Mouse (Mus musculus): ENCODE results near the gene Mat2a.

Mat2a gene

DNA sequence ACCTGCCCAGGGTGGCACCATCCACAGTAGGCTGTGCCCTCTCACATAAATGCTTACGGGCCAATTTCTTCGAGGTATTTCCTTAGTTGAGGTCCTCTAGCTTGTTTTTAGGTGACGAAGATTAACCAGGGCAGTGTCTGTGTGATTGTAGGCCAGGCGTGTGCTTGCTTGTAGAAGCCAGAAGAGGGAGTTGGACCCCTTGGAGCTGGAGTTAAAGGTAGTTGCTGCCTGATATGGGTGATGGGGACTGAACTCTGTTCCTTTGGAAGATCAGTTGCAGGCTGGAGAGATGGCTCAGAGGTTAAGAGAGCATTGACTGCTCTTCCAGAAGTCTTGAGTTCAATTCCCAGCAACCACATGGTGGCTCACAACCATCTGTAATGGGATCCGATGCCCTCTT, 24.2 kb downstream of the Mat2a start:
- DNase-seq (ENCODE audit: low read depth), result no peak

DNA sequence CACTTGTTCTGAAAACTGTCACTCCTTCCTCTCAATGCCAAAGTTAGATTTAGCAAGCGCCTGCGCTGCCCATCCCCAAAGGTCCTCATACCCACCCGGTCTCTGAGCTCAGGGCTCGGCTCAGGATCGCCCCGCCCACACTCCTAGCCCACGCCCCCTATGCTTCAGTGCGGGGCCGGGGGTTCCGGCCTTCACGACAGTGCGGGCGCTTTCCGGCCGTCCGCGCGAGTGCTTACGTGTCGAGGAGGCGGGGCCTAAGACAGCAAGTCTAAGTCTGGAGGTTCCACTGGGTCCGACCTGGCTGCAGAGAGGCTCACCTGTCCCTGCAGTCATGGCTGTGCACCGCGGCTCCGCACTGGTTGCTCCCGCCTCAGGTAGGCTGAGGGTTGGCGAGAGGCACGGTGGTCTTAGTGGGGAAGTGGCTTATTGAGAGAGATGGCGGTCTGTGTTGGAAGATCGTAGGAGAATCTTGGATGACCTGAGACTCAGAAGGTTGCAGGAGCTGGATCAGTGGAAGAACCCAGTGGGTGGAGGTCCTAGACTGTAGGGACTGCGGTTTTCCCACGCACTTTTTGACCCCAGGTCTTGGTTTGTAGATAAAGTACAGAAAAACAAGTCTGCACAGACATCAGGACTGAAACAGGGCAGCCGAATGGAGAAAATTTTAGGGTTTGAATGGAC, 25.1 kb downstream of the Mat2a start, which contains the start of gene Ggcx:
Ggcx (plus strand) TSS at position 233 of the 681 bp plus-strand sequence.
- DNase-seq (ENCODE audit: low read depth), result peak; percentile 96

DNA sequence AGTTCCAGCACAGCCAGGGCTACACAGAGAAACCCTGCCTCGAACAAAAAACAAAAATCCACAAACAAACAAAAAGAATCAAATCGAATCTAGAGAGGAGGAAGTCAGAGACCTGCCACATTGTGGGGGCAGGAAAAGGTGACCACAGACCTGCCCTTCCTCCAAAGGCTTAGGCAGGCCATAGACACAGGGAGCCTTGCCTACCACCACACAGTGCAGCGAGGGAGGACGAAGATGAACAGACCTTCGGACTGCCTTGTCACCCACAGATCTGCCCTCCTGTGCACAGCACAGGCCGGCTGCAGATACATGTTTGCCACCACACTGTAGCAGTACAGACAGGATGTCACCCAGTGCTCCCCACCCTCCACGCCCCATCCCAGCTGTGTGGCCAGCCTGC, 28.8 kb downstream of the Mat2a start:
- peak; percentile 21 for DNase-seq (ENCODE audit: low read depth)

DNA sequence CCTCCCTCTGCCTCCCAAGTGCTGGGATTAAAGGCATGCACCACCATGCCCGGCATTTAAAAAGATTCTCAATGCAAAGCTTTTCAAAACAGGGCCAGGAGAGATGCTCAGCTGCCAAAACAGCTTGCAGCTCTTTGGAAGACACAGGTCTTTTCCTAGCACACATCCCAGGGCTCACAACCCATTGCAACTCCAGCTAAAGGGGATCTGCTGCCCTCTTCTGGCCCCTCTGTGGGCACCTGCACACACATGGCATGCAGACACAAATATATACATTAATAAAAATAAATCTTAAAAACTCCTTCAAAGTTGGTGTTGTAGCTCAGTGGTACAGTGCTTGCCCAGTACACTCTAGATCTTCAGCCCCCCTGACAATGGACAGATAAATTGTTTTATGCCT, 29.4 kb downstream of the Mat2a start:
- no peak for DNase-seq (ENCODE audit: low read depth)

DNA sequence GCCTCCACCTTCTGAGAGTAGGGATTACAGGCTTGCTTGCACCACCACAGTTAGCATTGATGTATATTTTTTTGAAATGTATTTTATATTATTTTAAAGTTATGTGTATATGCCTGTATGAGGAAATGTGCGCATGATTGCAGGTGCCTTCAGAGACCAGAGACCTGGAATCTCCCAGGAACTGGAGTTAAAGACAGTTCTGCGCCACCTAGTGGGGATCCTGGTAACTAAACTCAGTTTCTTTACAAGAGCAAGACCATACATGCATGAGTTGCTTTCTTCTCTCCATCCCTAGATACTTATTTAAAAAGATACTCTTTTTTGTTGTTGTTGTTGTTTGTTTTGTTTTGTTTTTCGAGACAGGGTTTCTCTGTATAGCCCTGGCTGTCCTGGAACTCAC, 29.8 kb downstream of the Mat2a start:
- DNase-seq (ENCODE audit: low read depth), result peak; percentile 84

DNA sequence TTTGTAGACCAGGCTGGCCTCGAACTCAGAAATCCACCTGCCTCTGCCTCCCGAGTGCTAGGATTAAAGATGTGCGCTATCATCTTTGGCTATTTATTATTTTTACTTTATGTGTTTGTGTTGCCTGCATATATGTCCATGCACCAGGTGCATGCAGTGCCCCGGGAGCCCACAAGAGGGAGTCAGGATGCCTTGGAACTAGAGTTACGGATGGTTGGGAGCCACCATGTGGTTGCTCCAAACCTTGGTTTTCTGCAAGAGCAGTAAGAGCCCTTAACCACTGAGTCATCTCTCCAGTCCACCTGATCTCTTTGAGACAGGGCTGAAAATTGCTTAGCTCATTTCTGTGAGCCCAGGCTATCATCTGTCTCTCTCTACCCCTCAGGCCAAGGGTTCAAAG, 32.2 kb downstream of the Mat2a start:
- DNase-seq (ENCODE audit: low read depth), result peak; percentile 95

DNA sequence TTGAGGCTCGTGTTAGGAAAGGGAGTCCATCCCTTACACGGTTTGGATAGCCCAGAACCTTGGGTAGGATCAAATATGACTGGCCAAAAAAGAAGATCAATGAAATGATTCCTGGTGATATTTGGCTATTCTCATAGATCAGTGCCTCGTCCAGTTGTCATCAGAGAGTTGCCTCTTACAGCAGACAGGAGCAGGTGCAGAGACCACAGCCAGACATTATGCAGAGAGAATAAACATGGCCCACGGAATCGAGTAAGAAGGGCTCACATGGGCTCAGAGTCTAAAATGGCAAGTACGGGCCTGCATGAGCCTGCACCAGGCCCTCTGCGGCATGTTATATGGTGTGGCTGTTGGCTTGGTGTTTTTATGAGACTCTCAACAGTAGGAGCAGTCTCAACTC, 34.0 kb downstream of the Mat2a start:
- DNase-seq (ENCODE audit: low read depth), result no peak

DNA sequence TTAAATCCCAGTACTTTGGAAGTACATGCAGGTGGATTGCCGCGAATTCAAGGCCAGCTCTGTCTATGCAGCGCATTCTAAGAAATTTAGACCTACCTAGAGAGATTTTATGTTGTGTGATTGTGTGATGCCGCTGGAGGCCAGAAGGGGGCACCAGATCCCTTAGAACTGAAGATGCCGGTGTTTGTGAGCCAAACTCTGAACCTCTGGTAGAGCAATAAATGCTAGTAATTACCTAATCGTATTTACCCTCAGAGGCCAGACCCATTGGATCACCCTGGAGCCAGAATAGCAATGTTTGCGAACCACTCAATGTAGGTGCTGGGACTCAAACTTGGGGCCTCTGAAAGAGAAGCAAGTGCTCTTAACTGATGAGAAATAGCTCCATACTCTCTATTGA, 37.5 kb downstream of the Mat2a start:
- peak; percentile 86 for DNase-seq (ENCODE audit: low read depth)

DNA sequence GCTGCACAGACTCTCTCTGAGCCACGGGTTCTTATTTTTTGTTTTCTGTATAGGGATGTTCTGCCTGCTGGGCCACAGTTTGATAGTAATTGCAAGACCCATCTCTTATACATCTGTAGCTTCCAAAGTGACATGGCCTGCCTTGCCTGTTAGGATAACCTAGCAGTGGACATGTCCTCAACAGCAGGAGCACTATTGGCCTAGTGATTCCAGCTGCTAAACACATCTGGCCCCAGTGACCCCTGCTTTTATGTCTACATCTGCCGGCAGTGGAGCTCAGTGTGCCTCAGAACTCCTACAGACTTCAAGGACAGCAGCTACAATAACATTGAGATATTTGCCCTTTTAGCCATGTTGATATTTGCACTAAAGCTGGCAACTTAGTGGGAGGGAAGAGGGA, 39.4 kb downstream of the Mat2a start:
- DNase-seq (ENCODE audit: low read depth), result no peak

DNA sequence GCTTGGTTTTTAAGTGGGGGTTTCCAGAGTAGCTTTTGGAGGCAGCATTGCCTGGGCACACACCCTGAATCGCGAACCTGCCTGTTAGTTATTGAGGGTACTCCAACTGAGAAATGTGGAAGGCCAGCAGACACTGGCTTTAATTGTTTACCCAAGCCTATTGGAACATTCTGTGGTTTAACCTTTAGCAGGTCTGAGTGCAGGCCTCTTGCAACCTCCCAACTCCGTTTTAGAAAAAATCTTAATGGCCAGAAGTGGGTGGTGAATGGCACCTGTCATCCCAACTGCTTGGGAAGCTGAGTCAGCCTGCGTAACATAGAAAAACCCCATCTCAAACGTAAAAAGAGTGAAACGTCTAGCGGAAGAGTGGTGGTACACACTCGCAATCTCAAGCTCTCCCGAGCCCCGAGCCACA, 42.5 kb downstream of the Mat2a start:
- no peak for DNase-seq (ENCODE audit: low read depth)

DNA sequence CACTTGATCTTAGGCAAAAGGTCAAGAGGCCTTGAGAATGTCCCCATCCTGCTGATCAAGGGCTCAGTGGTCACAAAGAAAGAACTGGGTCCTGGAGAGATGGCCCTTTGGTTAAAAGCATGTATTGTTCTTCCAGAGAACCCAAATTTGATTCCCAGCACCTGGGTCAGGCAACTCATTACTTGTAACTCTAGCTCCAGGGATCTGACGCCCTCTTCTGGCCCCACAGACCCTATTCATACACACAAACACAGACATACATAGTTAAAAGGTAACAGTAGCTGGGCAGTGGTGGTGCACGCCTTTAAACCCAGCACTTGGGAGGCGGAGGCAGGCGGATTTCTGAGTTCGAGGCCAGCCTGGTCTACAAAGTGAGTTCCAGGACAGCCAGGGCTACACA, 47.0 kb downstream of the Mat2a start:
- no peak for DNase-seq (ENCODE audit: low read depth)

DNA sequence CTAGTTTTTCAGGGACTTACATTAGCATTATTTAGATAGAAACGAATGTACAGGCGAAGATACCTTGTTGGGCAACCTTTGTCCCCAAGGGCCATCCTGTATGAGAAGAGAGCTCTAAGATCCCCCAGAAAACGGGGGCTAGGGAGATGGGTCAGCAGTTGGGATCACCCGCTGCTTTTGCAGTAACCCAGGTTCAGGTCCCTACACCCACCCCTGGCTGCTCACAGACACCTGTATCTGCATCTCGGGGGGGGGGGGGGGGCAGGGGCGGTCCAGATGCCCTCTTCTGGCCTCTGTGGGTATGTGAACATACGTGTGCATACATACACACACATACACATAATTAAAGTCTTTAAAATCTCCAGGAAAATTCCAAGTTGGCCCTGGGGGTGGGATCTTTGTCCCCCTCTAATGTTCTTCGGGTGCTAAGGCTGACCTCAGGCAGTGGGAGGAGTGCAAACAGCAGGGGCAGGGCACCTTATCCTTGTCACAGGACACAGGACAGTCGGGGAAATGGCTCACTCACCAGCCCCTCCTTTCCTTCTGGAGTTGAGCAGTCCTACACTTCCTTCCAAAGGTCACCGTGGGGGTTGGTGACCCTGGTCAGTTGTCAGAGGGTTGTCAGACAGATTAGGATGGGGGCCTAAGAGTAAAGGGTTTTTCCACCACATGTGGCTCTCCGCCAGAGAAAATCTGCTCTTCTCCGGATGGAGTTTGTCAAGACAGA, 48.4 kb downstream of the Mat2a start:
- peak; percentile 58 for DNase-seq (ENCODE audit: low read depth)

DNA sequence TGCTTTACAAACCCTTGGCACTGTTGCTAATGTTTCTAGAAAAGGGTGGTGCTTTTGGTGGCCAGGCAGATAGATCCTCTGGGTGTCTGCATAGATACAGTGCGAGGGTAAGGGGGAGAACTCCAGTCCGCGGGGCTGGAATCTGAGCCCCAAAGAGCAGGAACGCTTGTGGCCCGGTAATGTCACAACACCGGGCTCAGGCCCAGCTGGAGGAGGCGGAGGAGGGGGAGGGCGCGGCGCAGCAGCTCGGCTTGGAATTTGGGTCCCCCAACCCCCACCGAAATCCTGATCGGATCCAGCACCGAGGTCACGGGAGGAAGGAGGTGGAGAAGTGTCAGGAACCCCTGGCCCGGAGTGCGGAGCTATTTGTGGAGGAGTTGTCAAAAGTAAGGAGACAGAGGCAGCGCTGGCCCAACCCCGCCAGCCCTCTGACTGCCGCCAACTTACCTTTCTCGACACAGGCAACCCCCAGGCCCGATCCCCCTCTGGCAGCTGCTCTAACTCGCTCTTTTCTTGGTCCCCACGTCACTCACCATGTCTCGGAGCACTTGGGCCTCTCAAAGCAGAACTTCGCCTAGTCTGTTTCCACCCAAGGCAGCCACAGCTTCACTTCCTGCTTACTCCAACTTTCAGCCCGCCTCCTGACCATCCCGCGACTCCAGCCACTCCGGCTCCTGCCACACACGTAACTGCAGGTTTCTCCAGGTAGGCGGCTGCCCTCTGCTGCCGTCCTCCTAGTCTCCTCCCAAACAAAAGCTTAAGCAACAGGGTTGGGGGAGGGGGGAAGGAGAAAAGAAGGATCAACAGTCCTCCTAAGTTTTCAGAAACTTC, 49.2 kb downstream of the Mat2a start, which contains the start of gene Vamp8:
Vamp8 (minus strand) TSS at position 763 of the 831 bp plus-strand sequence.
- DNase-seq (ENCODE audit: low read depth), result peak; percentile 75

DNA sequence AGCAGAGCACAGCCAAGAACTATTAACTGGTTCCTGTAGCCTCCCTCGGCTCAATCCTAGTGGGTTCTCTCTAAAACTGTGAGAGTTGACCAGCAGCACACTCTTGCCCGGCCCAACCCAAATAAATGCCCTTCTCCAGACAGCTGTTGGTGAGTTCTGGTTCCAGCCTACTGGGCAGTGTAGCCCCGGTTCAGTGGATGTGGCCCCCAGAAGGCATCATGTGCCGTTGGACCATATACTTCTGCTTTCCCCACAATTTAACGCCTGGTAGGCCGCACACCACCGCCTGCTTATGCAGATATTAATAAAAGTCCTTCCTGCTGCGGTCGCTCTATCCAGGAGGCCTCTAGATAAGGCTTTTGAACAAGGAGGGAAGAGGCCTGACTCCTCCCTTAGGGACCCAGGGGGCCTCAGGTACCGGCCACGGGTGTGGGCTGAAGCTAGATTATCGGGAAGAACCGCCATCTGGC, 49.9 kb downstream of the Mat2a start:
- DNase-seq (ENCODE audit: low read depth), result no peak

DNA sequence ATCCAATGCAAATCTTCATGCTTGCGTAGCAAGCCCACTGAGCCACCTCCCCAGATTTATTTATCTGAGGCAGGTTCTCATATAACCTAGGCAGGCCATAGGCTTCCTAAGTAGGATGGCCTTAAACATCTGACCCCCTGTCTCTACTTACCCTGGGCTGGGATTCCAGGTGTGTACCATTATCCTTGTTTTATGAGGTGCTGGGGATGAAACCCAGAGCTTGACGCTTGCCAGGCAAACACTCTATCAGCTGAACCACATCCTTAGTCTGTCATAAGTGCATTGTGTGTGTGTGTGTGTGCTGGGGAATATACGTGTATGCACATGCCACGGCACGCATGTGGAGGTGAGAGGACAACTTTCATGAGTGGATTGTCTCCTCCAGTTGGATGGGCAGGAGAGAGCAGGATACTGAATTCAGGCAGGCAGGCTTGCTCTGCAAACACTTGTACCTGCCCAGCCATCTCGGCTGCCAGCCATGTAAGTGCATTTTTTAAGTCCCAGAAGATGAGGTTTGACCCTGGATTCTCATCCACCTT, 50.5 kb downstream of the Mat2a start:
- no peak for DNase-seq (ENCODE audit: low read depth)

DNA sequence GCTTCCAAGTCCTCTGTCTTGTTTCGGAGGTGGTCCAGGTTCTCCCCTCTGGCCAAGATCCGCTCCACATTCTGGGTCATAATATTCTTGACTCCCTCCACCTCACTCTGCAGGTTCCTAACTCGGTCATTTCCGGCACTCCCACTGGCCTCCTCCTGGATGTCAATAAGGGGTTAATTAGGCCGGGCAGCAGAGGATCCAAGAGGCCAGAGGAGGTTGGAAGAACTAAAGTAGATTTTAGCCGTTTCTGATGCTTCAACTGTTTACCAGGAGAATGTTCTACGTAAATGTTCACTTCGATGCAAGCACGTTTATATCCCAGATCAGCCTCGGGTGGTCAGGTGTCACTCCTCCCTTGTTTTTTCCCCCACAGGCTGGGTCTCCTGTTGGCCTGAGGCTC, 51.1 kb downstream of the Mat2a start:
- DNase-seq (ENCODE audit: low read depth), result no peak

DNA sequence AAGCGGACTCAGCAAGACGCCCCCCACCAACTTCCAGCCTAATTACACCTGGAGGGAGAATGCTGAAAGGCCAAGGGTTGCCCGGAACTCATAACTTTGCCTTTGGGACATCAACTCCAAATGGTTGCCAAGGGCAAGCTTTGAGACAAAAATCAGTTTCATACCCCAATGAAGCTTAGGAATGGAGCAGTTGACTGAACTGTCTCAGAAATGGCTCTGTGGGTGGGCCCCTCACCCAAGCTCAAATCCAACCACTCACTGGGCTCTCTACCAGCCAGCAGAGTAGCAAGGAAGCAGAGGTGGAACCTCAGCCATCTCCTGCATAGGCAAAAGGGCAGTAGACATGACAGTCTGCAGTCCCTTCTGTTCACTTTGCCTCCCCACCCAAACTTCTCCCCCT, 51.5 kb downstream of the Mat2a start:
- no peak for DNase-seq (ENCODE audit: low read depth)

DNA sequence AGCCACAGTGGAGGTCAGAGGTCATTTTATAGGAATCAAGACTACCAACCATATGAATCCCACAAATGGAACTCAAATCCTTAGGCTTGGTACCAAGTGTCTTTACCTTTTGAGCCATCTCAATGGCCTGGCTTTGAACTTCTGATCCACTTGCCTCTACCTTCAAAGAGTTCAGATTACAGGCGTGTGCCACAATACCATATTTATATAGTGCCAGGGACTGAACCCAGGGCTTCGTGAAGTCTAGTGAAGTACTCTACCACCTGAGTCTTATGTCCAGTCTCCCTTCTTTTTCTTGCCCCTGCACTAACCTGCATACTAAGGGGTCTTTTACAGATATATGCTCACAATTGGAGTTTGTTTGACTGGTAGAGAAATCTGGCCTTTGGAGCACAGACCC, 52.8 kb downstream of the Mat2a start:
- DNase-seq (ENCODE audit: low read depth), result no peak

DNA sequence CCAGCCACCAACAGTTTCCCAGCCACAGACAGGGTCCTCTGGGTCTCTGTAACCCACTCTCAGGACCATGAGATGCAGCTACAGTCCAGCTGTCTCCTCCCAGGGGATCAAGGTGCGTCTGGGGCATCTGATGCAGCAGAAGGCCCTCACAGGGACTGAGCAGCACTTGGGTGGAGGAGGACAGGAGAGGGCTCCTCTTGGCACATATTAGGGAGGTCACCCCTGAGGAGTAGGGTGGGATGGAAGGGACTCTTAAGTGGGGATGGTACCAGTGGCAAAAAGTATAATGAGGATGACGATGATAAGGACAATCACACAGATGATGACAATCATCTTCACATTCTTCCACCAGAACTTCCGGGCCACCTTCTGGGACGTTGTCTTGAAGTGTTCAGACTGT, 54.1 kb downstream of the Mat2a start:
- no peak for DNase-seq (ENCODE audit: low read depth)

DNA sequence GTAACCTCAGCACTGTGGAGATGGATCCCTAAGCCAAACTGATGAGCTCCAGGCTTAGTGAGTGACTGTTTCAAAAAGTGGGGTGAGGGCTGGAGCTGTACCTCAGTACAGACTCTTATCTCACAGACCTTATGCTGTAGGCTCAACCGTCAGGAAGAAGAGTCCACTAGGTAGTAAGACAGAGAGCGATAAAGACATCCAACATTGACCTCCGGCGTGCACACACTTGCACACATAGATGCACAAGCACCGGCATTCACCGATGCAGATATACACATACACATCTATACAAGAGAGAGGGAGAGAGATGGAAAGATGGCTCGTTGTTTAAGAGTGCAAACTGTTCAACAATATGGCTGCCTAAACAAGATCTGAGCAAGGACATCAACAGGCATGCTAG, 55.4 kb downstream of the Mat2a start:
- no peak for DNase-seq (ENCODE audit: low read depth)

DNA sequence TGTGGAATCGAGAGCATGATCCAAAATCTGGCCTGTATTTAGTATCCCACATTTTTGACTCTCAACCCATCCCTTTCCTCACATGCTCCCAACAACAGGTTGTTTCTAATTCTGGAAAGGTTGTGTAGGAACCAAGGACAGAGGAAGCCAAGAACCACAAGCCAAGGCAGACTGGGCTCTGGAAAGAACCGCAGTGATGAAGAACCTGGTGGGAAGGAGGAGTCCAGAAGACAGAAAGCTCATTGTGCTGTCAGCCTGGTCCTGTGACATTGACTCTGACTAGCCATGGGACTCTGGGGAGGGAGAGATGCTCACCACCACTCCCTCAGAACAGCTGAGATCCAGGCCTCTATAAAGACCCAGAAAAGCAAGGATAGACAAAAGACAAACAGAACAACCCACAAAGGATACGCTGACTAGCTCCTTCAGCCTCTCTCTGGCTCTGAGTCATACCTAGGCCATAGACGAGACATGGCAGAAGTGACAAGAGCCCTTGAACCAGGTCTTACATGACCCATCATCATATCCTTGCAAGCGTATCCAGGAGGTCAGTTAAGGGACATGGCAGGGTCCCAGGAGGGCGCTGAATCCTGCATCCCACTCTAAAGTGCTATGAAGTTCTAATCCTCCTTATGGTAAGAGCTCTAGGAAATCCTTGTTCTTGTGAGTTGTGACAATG, 56.1 kb downstream of the Mat2a start:
- no peak for DNase-seq (ENCODE audit: low read depth)

Measured in naive thymus-derived CD4-positive, alpha-beta T cell, adult 2 months (primary cell).